Mouse (Mus musculus): ENCODE data around the gene Zfp609.

DNA sequence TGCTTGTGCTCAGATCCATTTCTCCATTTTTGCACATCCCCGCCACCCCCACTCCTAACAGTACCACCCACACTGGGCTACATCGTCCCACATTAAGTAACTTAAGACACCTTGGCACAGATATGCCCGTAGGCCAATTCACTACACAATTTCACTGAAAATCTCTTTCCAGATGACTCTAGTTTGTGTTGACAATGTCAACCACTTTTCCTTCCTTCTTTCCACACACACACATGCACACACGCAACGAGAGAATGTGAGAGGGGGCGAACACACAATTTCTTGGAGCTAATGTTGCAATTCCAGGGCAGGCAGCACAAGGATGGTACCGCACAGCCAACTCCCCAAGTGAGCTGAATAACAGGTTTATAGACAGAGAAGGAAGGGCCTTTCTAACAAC lies 75.5 kb downstream of the Zfp609 start:
- TF ChIP-seq EP300 (IDR thresholded peaks at IDR 0.05; ENCODE audit: insufficient read depth, low read depth, low read length), result no peak
- no peak for TF ChIP-seq POLR2A (IDR thresholded peaks at IDR 0.05; ENCODE audit: insufficient read depth, low read depth, low read length)
- no peak for TF ChIP-seq CTCF (IDR thresholded peaks at IDR 0.05)

Data from heart, adult 2 months (tissue).